Mouse (Mus musculus): ENCODE results near the gene Akap1.

DNA sequence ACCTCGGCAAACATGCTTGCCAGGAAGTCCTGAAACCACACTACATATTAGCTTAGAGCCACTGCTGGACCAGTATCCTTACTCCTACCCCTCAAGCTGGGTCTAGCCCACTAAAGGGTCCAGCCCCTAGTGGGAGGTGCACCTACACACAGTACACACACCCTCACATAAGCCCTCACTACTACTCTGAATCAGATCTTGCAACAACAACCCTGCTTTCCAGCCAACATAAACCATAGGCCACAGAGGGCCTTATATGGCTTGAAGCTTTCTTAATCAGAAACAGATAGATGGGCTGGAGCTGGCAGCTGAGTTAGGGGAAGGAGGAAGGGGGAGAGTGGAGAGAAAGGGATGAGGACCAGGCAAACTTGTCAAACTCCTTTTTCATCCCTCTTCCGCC, 8.0 kb downstream of the Akap1 start:
- TF ChIP-seq CTCF (IDR thresholded peaks at IDR 0.05; ENCODE audit: low read depth) (no peak), EP300 (IDR thresholded peaks at IDR 0.05; ENCODE audit: low read depth) (no peak)

Measured in heart, postnatal 0 days (tissue).